Mouse (Mus musculus) hindbrain, embryonic 13.5 days (tissue): ENCODE measurements around the gene Oscar. TPM values are rescaled to one million over a fixed set of nuclear protein-coding genes. Genes with fewer than 3 reads are reported as not detected.

ENCODE experiments used
- ATAC-seq: fragments of 200-750 bp; cut with Nextera tagmentation; 2 replicates; pipeline ENCODE4 v1.8.0; 2017; ENCODE audit warnings: moderate TSS enrichment; ENCODE audit not compliant: low FRiP score
- H3K27ac ChIP-seq: fragments of 300-500 bp; sonication (generic); 2 replicates; pipeline ENCODE4 v1.5.1; 2015; ENCODE audit warnings: inconsistent platforms, mild to moderate bottlenecking, moderate library complexity
- H3K27me3 ChIP-seq: fragments of 300-500 bp; sonication (generic); 2 replicates; pipeline ENCODE4 v1.6.1; 2015; ENCODE audit warnings: mild to moderate bottlenecking, inconsistent platforms
- H3K36me3 ChIP-seq: fragments of 300-500 bp; sonication (generic); 2 replicates; pipeline ENCODE4 v1.6.1; 2015; ENCODE audit warnings: mild to moderate bottlenecking, inconsistent platforms
- H3K4me1 ChIP-seq: fragments of 300-500 bp; sonication (generic); replicated peaks from 2 replicates; pipeline ENCODE4 v1.6.1; 2015; ENCODE audit warnings: inconsistent platforms
- H3K4me2 ChIP-seq: fragments of 300-500 bp; sonication (generic); 2 replicates; pipeline ENCODE4 v1.6.1; 2015; ENCODE audit warnings: inconsistent platforms, mild to moderate bottlenecking, moderate library complexity
- H3K4me3 ChIP-seq: fragments of 300-500 bp; sonication (generic); 2 replicates; pipeline ENCODE4 v1.5.1; 2015; ENCODE audit warnings: mild to moderate bottlenecking, inconsistent platforms
- H3K9ac ChIP-seq: fragments of 300-500 bp; sonication (generic); 2 replicates; pipeline ENCODE4 v1.6.1; 2015; ENCODE audit warnings: mild to moderate bottlenecking, inconsistent platforms
- H3K9me3 ChIP-seq: fragments of 300-500 bp; sonication (generic); 2 replicates; pipeline ENCODE4 v1.6.1; 2016; ENCODE audit warnings: inconsistent platforms
- WGBS: fragments of 180-500 bp; shearing (Covaris S2); methylation state at CpG from one replicate; pipeline ENCODE4 v1.1.7; 2015; 5-methylcytosine and 5-hydroxymethylcytosine counted together
- polyA plus RNA-seq: library from polyadenylated mRNA; unstranded; fragments of >200 nt; fragmentation: Nextera tagmentation; extraction: Ambion mirVana; gene quantifications from 2 replicates; pipeline ENCODE4 v1.2.1, GENCODE M21; 2015

Gene Oscar
- polyA plus RNA-seq, 1 experiment from 2014 or later, result 0.39 TPM

DNA sequence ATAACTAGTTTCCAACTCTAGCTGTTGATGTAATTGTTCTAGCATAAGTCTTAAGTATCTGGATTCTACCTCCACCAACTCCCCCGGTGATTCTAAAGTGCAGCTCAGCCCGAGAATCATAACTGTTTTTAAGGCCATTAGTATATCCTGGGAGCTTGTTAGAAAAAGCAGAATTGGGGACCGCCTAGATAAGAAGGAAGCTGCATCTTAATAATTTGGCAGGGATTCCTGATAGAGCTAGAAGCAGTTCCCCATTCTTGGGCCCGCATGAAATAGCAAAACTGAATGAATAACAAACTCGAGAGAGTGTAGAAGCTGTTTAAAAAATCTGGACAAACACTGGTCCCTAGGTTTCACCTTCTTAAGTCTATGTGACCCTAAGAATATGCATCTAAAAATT lies 27.5 kb upstream of the Oscar start:
- Histone ChIP-seq H3K27me3 (no peaks in the 10 kb centered on the region; the same call in 1 of the 2 replicates), H3K36me3 (peaks cover 34% of the 10 kb centered on the region), H3K4me3 (peak overlapping the region; percentile 43; the same call in 1 of the 2 replicates), H3K9me3 (no peaks in the 10 kb centered on the region), H3K4me1 (peaks cover 34% of the 10 kb centered on the region), H3K27ac (no peak overlapping the region), H3K9ac (no peak overlapping the region), H3K4me2 (peak overlapping the region; percentile 64)
- ATAC-seq, result no peak
- WGBS, result 75% methylated on average over 5 of the region's 5 CpGs

DNA sequence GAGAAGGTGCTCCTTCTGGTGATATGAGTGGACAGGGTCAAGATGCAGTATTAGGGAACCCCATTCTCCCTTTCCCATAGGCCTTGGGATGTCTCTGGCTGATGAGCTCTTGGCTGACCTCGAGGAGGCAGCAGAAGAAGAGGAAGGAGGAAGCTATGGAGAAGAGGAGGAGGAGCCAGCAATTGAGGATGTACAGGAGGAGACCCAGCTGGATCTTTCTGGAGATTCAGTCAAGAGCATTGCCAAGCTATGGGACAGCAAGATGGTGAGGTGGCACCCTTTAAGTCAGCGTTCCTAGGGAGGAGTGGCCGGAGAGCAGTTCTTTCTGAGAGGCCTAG lies 14.5 kb upstream of the Oscar start:
- Histone ChIP-seq H3K4me3 (peak overlapping the region; percentile 69), H3K9ac (peak overlapping the region; percentile 93), H3K27ac (no peak overlapping the region; the same call in 1 of the 2 replicates), H3K4me1 (peaks cover 38% of the 10 kb centered on the region), H3K4me2 (peak overlapping the region; percentile 96), H3K27me3 (no peaks in the 10 kb centered on the region), H3K36me3 (peaks cover 49% of the 10 kb centered on the region), H3K9me3 (no peaks in the 10 kb centered on the region)
- no peak for ATAC-seq
- 60% methylated on average over 3 of the region's 3 CpGs for WGBS

DNA sequence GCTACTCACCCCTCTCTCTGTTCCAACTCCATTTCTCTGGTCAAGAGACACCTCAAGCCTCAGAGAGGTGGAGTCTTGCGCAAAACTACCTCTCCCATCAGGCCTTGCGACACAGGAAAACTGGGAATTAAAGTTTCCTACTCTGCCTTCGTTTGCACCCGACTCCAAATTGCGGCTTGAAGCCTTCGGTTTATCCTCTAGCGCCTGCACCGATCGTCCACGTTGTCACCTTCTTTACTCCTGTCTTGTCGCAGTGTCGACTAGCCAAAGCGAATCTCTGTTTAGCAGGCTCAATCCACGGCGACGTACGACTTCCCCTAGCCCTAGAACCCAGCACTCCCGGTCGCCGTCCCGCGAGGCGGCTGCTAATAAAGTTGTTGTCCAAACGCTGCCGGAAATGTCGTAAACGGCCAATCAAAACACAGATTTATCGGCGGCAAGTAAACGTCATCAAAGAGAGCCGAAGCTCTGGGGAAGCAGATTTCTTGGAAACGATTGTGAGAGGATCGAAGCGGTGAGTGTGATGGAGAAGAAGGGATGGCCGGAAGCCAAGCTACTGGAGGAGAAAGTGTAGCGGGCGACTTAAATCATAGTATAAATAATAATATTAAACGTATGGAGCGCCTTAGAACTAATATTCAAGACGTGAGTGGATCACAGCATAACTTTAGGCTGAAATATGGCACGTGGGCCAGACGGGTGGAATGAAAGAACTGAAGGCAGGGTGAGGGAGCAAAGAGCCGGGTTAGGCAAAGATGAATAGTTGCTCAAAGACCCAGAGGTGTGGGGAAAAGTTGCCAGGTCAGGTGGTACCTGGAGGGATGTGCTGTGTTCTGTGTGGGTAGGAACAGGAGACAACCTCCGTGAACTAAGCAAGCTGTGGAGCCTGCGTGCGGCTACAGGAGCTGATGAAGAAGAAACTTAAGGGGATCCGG lies 13.9 kb upstream of the Oscar start, which contains the start of the genes Tfpt and Prpf31:
Gene Tfpt (minus strand): TSS at position 387 of the 935 bp plus-strand sequence.
Gene Prpf31 (plus strand): TSS at position 443 of the 935 bp plus-strand sequence.
- peak; percentile 89 for ATAC-seq
- no peaks in the 10 kb centered on the region for H3K9me3 ChIP-seq

DNA sequence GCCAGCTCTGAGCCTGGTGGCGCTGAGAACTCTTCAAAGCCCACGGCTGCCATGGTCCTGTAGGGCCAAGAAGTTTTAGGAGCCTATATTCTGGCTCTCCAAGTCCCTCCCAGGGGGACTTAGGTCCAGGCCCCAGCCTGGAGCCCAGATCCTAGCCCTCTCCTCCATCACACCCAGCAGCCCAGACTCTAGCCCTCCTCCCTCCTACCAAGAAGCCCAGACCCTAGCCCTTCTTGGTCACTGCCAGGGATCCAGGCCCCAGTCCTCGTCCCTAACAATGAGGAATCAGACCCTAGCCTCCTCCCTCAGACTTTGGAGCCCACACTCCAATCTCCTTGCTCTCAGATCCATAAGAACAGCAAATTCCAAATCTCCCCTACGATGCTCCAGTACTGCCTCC lies 13.1 kb upstream of the Oscar start:
- Histone ChIP-seq H3K4me3 (peak overlapping the region; percentile 69), H3K27ac (peak overlapping the region; percentile 87), H3K9ac (peak overlapping the region; percentile 93), H3K9me3 (no peaks in the 10 kb centered on the region), H3K27me3 (no peaks in the 10 kb centered on the region), H3K4me1 (peaks cover 38% of the 10 kb centered on the region), H3K36me3 (peaks cover 50% of the 10 kb centered on the region), H3K4me2 (peak overlapping the region; percentile 99)
- WGBS, result 36% methylated on average over 4 of the region's 4 CpGs
- ATAC-seq, result peak; percentile 67

More for the DNA sequence above, 13.9 kb upstream of the Oscar start, which contains the start of the genes Tfpt and Prpf31:
- H3K4me2 ChIP-seq, result peak within 1 kb of the TSS; percentile 99
- peak within 1 kb of the TSS; percentile 87 for H3K27ac ChIP-seq
- peak within 1 kb of the TSS; percentile 93 for H3K9ac ChIP-seq
- WGBS, result 2% methylated on average over 47 of the region's 47 CpGs
- peak within 1 kb of the TSS; percentile 69 for H3K4me3 ChIP-seq
- H3K4me1 ChIP-seq, result peaks cover 38% of the 10 kb centered on the region
- H3K27me3 ChIP-seq, result no peaks in the 10 kb centered on the region
- peaks cover 49% of the 10 kb centered on the region for H3K36me3 ChIP-seq

DNA sequence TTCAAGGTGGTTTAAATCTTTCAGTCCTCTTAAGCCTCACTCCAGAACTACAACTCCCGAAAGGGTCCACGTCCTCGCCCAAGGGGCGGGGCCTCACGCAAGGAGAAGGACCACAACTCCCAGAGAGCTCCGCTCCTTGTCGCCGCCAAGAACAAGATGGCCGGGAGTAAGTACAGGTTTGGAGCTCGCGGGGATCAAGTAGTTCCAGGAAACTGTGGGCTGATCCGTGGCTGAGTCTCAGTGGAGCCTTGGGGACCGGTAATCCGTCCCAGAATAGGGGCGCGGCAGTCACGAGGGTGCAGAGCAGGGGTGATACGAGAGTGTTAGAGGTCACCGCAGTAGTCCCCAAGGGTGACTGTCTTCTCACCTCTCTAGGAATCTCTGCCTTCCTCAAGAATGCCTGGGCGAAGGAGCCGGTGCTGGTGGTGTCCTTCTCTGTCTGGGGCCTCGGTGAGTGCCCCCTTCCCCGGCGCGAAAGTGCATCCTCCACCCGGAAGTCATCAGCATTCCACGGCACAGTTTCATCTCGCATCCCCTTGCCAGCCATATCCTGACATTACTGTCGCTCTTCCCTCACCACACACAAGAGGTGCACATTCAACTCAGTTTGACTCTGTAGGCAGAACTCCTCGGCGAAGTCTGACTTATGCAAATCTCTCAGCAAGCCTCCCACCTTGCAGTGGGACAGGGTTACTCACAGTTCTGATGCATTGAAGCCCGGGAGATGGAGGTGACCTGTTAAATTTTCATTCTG lies 1.5 kb upstream of the Oscar start, which contains the start of gene Ndufa3:
Gene Ndufa3 (plus strand): TSS at position 132 of the 754 bp plus-strand sequence.
- H3K4me1 ChIP-seq, result peaks cover 18% of the 10 kb centered on the region
- peak within 1 kb of the TSS; percentile 78 for H3K27ac ChIP-seq
- no peaks in the 10 kb centered on the region for H3K9me3 ChIP-seq
- 2% methylated on average over 32 of the region's 32 CpGs for WGBS
- peak; percentile 96 for ATAC-seq
- H3K36me3 ChIP-seq, result peaks cover 34% of the 10 kb centered on the region
- H3K4me3 ChIP-seq, result peak within 1 kb of the TSS; percentile 72
- H3K27me3 ChIP-seq, result no peaks in the 10 kb centered on the region
- peak within 1 kb of the TSS; percentile 88 for H3K9ac ChIP-seq
- peak within 1 kb of the TSS; percentile 92 for H3K4me2 ChIP-seq

DNA sequence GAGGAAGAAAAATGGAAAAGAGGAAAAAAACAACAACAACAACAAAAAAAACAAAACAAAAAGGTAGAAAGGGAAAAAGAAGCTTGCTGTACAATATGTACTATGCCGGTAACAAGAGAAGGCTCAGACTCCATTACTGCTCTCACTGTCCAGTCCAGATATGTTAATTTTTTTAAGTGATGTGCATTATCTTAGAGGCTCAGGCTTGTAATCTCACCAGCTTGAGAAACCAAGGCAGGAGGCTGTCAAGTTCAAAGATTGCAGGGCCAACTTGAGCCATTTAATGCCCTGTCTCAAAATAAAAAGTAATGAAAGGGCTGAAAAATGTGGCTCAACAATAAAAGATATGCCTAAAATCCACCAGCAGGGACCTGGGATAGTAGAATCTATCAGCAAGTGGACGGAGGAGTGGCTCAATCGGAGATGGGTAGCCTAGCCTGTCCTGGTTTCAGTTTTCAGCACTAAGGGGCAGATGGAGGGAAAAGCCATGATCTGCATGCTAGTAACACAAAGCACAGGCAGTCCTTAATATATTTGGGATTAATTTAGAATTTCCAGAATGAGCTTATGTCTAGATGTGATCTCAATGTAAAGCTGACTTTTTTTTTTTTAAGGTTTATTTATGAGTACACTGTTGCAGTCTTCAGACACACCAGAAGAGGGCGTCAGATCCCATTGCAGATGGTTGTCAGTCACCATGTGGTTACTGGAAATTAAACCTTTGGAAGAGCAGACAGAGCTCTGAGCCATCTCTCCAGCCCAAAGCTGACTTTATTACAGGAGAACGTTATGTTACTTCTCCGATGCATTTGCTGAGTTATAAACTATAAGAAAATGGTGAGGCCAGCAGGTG lies 658 bp upstream of the Oscar start:
- peak overlapping the region; percentile 92; the same call in 1 of the 2 replicates for H3K4me2 ChIP-seq
- peaks cover 26% of the 10 kb centered on the region for H3K36me3 ChIP-seq
- peak overlapping the region; percentile 72 for H3K4me3 ChIP-seq
- ATAC-seq, result no peak; the same call in 1 of the 2 replicates
- no peaks in the 10 kb centered on the region for H3K9me3 ChIP-seq
- H3K9ac ChIP-seq, result no peak overlapping the region
- H3K27me3 ChIP-seq, result no peaks in the 10 kb centered on the region
- no peak overlapping the region for H3K27ac ChIP-seq
- 43% methylated on average over 6 of the region's 6 CpGs for WGBS
- peaks cover 18% of the 10 kb centered on the region for H3K4me1 ChIP-seq

DNA sequence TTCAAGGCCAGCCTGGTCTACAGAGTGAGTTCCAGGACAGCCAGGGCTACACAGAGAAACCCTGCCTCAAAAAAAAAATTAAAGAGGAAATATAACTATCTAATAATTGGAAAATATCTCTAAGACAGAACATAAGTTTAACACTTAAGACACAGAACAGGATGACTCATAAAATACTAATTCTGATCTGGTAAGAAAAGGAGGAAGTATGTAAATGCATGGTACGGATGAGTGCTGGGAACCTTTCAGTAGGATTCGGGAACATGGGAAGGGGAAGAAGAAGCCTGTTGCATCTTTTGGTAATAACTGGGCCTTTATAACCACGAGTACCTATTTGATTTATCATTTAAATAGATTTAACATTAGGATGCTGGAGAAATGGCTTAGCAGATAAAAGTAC lies 1.9 kb downstream of the Oscar start:
- Histone ChIP-seq H3K9ac (no peak overlapping the region), H3K36me3 (peaks cover 1% of the 10 kb centered on the region), H3K4me2 (no peak overlapping the region), H3K27me3 (no peaks in the 10 kb centered on the region), H3K4me1 (peaks cover 15% of the 10 kb centered on the region), H3K9me3 (no peaks in the 10 kb centered on the region), H3K27ac (no peak overlapping the region), H3K4me3 (no peak overlapping the region)
- no peak for ATAC-seq
- 79% methylated on average over 3 of the region's 3 CpGs for whole genome bisulfite sequencing

DNA sequence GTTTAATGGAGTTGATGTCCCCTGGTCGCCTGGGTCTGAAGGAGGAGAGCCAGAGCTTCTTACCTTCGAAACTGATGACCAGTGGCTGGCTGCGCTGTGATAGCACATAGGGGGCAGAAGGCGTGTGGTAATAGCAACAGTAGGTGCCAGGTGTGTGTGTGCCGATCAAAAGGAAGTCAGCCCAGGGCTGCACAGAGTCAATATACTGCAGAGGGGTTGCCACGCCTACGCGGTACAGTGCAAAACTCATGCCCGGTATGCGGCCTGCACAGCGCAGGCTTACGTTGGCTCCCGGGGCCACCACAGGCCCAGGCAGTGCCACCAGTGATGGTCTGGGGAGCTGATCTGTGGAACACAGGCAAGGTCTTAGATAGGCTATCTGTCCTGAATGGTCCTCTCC lies 5.0 kb downstream of the Oscar start:
- 89% methylated on average over 13 of the region's 13 CpGs for WGBS

DNA sequence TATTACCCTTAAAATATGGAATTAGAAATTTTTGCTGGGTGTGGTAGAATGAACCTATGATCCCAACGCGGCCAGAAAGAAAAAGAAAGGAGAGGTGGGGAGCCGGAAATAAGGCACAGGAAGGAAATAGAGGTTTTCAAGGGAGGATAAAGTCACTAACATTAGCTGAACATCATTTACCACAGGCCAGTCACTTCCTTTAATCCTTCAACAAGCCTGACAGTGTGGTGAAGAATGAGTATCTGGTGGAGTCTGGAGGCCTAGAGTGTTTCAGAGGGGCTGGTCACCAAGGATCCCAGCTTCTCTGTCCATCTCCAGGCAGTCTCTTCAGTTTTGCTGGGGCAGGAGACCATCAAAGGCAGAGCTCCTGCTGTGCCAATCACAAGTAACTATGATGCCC lies 5.5 kb downstream of the Oscar start:
- no peak overlapping the region for H3K4me2 ChIP-seq
- H3K4me1 ChIP-seq, result no peaks in the 10 kb centered on the region
- no peaks in the 10 kb centered on the region for H3K36me3 ChIP-seq
- no peak overlapping the region for H3K9ac ChIP-seq
- no peak overlapping the region for H3K4me3 ChIP-seq
- H3K27me3 ChIP-seq, result no peaks in the 10 kb centered on the region
- no peak overlapping the region for H3K27ac ChIP-seq
- ATAC-seq, result no peak
- 94% methylated on average over 3 of the region's 3 CpGs for WGBS
- H3K9me3 ChIP-seq, result no peaks in the 10 kb centered on the region

More for the DNA sequence above, 5.0 kb downstream of the Oscar start:
- H3K27ac ChIP-seq, result no peak overlapping the region
- no peaks in the 10 kb centered on the region for H3K4me1 ChIP-seq
- no peak for ATAC-seq
- no peaks in the 10 kb centered on the region for H3K27me3 ChIP-seq
- H3K9me3 ChIP-seq, result no peaks in the 10 kb centered on the region
- H3K36me3 ChIP-seq, result no peaks in the 10 kb centered on the region
- no peak overlapping the region for H3K4me3 ChIP-seq
- no peak overlapping the region for H3K4me2 ChIP-seq
- no peak overlapping the region for H3K9ac ChIP-seq

DNA sequence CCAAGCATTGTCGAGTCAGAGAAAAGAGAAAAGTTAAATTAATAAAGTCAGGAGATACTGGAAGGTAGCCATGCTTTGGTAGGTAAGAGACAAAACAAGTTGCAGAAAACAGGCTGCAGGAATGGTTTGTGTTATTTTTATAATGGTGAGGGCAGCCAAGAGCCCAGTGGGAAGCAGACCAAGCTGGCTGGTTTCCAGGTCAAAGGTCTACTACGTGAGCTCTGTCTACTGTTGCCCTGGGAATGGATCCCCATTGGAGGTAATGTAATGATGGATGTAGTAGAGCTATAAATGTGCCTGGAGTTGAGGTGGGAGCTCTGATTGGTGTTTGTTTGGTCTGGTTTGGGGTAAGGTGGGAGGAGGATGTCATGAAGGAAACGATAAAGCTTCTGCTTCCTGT lies 6.9 kb downstream of the Oscar start:
- no peaks in the 10 kb centered on the region for H3K9me3 ChIP-seq
- no peak for ATAC-seq
- no peaks in the 10 kb centered on the region for H3K27me3 ChIP-seq
- H3K36me3 ChIP-seq, result no peaks in the 10 kb centered on the region
- no peaks in the 10 kb centered on the region for H3K4me1 ChIP-seq
- WGBS, result 67% methylated on average over 3 of the region's 3 CpGs
- H3K4me2 ChIP-seq, result no peak overlapping the region
- H3K27ac ChIP-seq, result no peak overlapping the region
- no peak overlapping the region for H3K9ac ChIP-seq
- H3K4me3 ChIP-seq, result no peak overlapping the region

DNA sequence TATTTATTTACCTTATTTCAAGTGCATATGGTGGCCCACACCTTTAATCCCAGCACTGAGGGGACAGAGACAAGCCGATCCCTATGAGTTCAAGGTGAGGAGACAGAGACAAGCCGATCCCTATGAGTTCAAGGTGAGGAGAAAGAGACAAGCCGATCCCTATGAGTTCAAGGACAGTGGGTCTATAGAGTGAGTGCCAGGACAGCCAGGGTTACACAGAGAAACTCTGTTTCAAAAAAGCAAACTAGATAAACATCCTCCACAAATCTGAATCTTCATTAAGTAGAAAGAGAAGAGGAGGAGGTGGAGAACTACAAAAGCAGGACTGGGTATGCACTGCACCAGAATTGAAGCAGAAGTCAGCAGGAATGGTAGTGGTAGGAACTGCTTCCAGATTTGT lies 7.3 kb downstream of the Oscar start:
- WGBS, result 94% methylated on average over 3 of the region's 3 CpGs
- H3K27me3 ChIP-seq, result no peaks in the 10 kb centered on the region
- H3K27ac ChIP-seq, result no peak overlapping the region
- no peak overlapping the region for H3K4me3 ChIP-seq
- no peaks in the 10 kb centered on the region for H3K9me3 ChIP-seq
- H3K4me2 ChIP-seq, result no peak overlapping the region
- no peak for ATAC-seq
- H3K9ac ChIP-seq, result no peak overlapping the region
- no peaks in the 10 kb centered on the region for H3K36me3 ChIP-seq
- H3K4me1 ChIP-seq, result no peaks in the 10 kb centered on the region
